Mouse (Mus musculus): Measurements from ENCODE around the gene Erbb4.

DNA sequence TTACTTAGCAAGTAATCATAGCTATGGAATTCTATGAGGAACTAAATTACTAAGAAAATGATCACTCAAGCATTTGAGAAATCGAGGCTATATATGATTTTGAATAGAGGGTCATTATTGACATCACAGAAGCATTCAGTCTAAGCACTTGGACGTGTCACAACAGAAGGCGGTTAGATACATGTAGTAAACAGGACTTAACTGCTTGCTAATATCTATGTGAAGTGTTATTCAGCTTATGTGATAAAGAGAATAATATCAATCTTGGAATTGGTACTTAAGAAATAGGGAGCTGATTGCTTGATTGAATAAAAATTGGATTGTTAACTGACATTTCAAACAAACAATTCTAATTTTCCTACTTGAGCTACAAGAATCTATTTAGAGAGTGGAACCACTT is 190.0 kb downstream of the Erbb4 start:
- no peak for TF ChIP-seq POLR2A (IDR thresholded peaks at IDR 0.05; ENCODE audit: extremely low read depth, insufficient read depth, low read length)
- no peak for TF ChIP-seq CTCF (IDR thresholded peaks at IDR 0.05; ENCODE audit: low read depth, low read length)

Data from liver, adult 2 months (tissue).